In genomic region chr13:70681411-70682183, GRCm38 (mm10) we compare ENCODE assay signal across 18 mouse cellular contexts. TPM values are rescaled to one million over a fixed set of nuclear protein-coding genes. Genes with fewer than 3 reads are reported as not detected.
DNase-seq lines count a peak whose midpoint lies in the region; ATAC-seq lines count a peak whose summit lies in the region.
"Had no signal": no experiment of that assay in that cellular context is flagged by ENCODE, and none has a peak within 500 bp of the region (broad histone marks: within the 10 kb centered on the region; RNA-seq: fewer than 3 reads in every experiment).

No protein-coding gene starts in this region.

- no peaks in the 10 kb centered on the region for H3K9me3 ChIP-seq in lung, embryonic 15.5 days
- H3K9me3 ChIP-seq in intestine, embryonic 16.5 days (ENCODE audit: control insufficient read depth, low read length) = no peaks in the 10 kb centered on the region
- no peaks in the 10 kb centered on the region for H3K9me3 ChIP-seq in stomach, embryonic 16.5 days (replicated peaks; ENCODE audit: control insufficient read depth, low read length)
- H3K9me3 ChIP-seq: heart, embryonic 10.5 days; limb, embryonic 13.5 days had no signal

- H3K27me3 ChIP-seq in lung, embryonic 15.5 days = no peaks in the 10 kb centered on the region
- no peaks in the 10 kb centered on the region for H3K27me3 ChIP-seq in intestine, embryonic 16.5 days (replicated peaks; ENCODE audit: control insufficient read depth, insufficient read depth, low read length)
- H3K27me3 ChIP-seq in stomach, embryonic 16.5 days (ENCODE audit: control insufficient read depth, insufficient read depth, low read length) = no peaks in the 10 kb centered on the region
- H3K27me3 ChIP-seq: limb, embryonic 13.5 days had no signal

- WGBS in lung, embryonic 15.5 days = 52% methylated on average over 7 of the region's 7 CpGs
- WGBS in intestine, embryonic 16.5 days = 52% methylated on average over 7 of the region's 7 CpGs
- WGBS in stomach, embryonic 16.5 days = 54% methylated on average over 7 of the region's 7 CpGs

- H3K9ac ChIP-seq in lung, embryonic 15.5 days = no peak overlapping the region
- H3K9ac ChIP-seq in intestine, embryonic 16.5 days (ENCODE audit: low read depth, low read length) = no peak overlapping the region
- H3K9ac ChIP-seq in stomach, embryonic 16.5 days (ENCODE audit: low read length) = no peak overlapping the region
- H3K9ac ChIP-seq: forebrain, postnatal 0 days; limb, embryonic 13.5 days had no signal

- H3K4me1 ChIP-seq in lung, embryonic 15.5 days = 0 out of 2 replicates have a peak, but pooled peaks cover 3% of the 10 kb centered on the region
- H3K4me1 ChIP-seq in intestine, embryonic 16.5 days (ENCODE audit: control insufficient read depth, insufficient read depth, low read length) = 0 out of 2 replicates have a peak, but pooled peaks cover 2% of the 10 kb centered on the region
- no peaks in the 10 kb centered on the region for H3K4me1 ChIP-seq in stomach, embryonic 16.5 days (ENCODE audit: control insufficient read depth, insufficient read depth, low read length)
- H3K4me1 ChIP-seq: limb, embryonic 13.5 days had no signal

- peak; percentile 75; the same call in 1 of the 2 replicates for ATAC-seq in lung, embryonic 15.5 days (ENCODE audit: borderline replicate concordance, extremely low read depth, low FRiP score, low TSS enrichment)
- peak; percentile 99 for ATAC-seq in intestine, embryonic 16.5 days
- peak; percentile 87 for ATAC-seq in stomach, embryonic 16.5 days (ENCODE audit: insufficient read depth, low FRiP score)
- ATAC-seq: CD4-positive, CD25-positive, alpha-beta regulatory T cell, adult 4 months; forebrain, postnatal 0 days had no signal

- no peak overlapping the region for H3K4me3 ChIP-seq in lung, embryonic 15.5 days
- no peak overlapping the region for H3K4me3 ChIP-seq in intestine, embryonic 16.5 days (ENCODE audit: low read length)
- no peak overlapping the region for H3K4me3 ChIP-seq in stomach, embryonic 16.5 days (replicated peaks; ENCODE audit: low read length)
- H3K4me3 ChIP-seq: heart, embryonic 10.5 days; limb, embryonic 13.5 days; myocyte had no signal

- H3K27ac ChIP-seq in lung, embryonic 15.5 days = peak overlapping the region; percentile 77
- H3K27ac ChIP-seq in intestine, embryonic 16.5 days (ENCODE audit: low read length) = peak overlapping the region; percentile 72
- H3K27ac ChIP-seq in stomach, embryonic 16.5 days (ENCODE audit: low read length) = peak overlapping the region; percentile 88
- H3K27ac ChIP-seq: heart, embryonic 10.5 days; limb, embryonic 13.5 days had no signal

- no peak for DNase-seq in lung, postnatal 14 days
- DNase-seq in fat pad, adult 2 months (ENCODE audit: extremely low read depth, low read depth, low spot score) = peak; percentile 73
- no peak for DNase-seq in thymus, postnatal 14 days
- DNase-seq in thymus, postnatal 36 days = no peak
- DNase-seq: adrenal gland, adult 8-10 months; cerebellum, adult 2 months; forebrain, postnatal 0 days; right cerebral cortex, adult 18-20 months; spleen, adult 18-20 months; thymus, adult 18-20 months had no signal

- H3K4me2 ChIP-seq in lung, embryonic 15.5 days = no peak overlapping the region
- H3K4me2 ChIP-seq in intestine, embryonic 16.5 days (ENCODE audit: low read depth, low read length) = peak overlapping the region; percentile 1; the same call in 1 of the 2 replicates
- peak overlapping the region; percentile 25 for H3K4me2 ChIP-seq in stomach, embryonic 16.5 days (ENCODE audit: low read depth, low read length)
- H3K4me2 ChIP-seq: limb, embryonic 13.5 days; midbrain, embryonic 11.5 days had no signal

- no peaks in the 10 kb centered on the region for H3K36me3 ChIP-seq in lung, embryonic 15.5 days
- no peaks in the 10 kb centered on the region for H3K36me3 ChIP-seq in intestine, embryonic 16.5 days (ENCODE audit: control insufficient read depth, insufficient read depth, low read length)
- no peaks in the 10 kb centered on the region for H3K36me3 ChIP-seq in stomach, embryonic 16.5 days (ENCODE audit: control insufficient read depth, insufficient read depth, low read length)
- H3K36me3 ChIP-seq: heart, embryonic 10.5 days; limb, embryonic 13.5 days had no signal

RNA-seq across cellular contexts. Expression of gene Ice1, which starts 44.2 kb away (rescaled TPM):
- polyA plus RNA-seq in lung, embryonic 15.5 days (2015; fragmentation: Nextera tagmentation; extraction: Ambion mirVana) = 16.4 and 16.7 TPM in 2 replicates
- polyA plus RNA-seq in intestine, embryonic 16.5 days (2015; fragmentation: Nextera tagmentation; extraction: Ambion mirVana) = 8.3 and 10.7 TPM in 2 replicates
- polyA plus RNA-seq in stomach, embryonic 16.5 days (2015; fragmentation: Nextera tagmentation; extraction: Ambion mirVana) = 15.2 and 15.8 TPM in 2 replicates
